Mouse (Mus musculus) brain, embryonic 18.5 days (tissue): Measurements from ENCODE around the gene Spag17.
"Not testable (repeated sequence)": the region's sequence is repeated elsewhere in the genome, so short reads cannot be mapped to it uniquely, and the experiment has no call there.

Experiments used
- DNase-seq: peaks from one replicate; pipeline ENCODE4 v3.0.0-alpha.2; 2012; ENCODE audit warnings: low read depth, low spot score

Spag17 gene

DNA sequence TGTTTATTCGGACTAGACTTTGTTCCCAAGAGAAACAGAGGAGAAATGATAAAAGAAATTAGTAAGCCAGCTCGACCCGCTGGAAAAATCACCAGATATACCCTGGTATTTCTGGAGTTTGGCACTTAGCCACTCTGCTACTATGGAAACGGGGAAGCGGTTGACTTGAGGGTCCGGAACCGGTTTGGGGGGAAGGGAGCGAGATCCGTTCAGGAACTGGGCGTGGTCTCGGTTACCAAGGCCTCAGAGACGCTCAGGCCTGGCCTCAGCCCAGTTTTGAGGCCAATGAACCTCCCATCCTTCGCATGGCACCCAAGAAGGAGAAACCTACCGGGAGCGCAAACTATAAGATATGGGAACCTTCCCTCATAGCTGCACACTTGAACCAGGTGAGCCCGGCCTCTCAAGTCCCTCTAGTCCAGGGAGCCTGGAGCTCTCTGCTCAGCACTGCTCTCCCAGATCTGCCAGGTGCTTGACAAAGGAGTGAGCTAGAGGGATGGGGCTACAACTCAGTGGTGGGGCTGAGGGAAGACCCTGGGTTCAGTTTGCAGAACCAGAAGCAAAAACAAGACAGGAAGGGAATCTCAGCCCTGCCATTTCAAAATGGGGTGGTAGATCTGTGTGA lies at the start of gene Spag17:
Gene Spag17 (plus strand): TSS at position 220 of the 625 bp plus-strand sequence.
- no peak for DNase-seq

DNA sequence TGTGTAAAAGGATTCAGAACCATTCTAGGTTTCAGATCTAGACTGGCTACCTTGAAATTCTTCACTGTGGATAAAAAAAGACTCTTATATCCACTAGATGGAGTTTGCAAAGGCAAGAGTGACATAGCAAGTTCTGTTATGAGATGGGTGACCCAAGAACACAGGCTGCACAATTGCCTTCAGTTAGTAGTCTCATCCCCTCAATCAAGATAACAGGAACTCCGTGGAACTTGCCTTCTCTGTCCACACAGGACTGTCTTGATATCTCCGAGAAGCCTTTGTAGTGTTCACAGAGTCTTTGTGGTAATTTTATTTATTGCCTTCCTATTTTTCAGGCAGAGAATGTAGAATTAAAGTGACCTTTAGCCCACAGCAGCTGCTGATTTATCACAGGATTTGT lies 42.9 kb upstream of the Spag17 start:
- DNase-seq: no peak

DNA sequence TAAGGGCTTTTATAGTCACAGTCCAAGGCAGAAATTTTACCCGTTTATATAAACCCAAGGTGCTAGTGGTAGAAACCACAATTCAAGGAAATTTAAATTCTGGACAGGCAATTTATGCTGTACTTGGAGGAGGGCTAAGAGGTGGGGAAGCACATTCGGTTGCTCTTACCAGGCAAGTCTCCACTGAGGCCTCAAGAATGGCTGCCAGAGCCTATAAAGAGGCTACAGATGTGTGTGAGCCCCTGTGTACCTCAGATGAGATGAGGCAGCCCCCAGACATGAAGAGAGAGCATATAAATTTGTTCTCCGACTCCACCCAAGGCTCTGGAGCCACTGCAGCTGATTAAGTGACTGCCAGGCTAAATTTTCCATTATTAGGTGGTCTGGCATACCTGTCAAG lies 42.4 kb upstream of the Spag17 start:
- DNase-seq: no peak

GRCm38 (mm10) chr3:99843233-99843632 lies 42.0 kb upstream of the Spag17 start:
- DNase-seq: no peak

GRCm38 (mm10) chr3:99850926-99851325 lies 34.3 kb upstream of the Spag17 start:
- no peak for DNase-seq

DNA sequence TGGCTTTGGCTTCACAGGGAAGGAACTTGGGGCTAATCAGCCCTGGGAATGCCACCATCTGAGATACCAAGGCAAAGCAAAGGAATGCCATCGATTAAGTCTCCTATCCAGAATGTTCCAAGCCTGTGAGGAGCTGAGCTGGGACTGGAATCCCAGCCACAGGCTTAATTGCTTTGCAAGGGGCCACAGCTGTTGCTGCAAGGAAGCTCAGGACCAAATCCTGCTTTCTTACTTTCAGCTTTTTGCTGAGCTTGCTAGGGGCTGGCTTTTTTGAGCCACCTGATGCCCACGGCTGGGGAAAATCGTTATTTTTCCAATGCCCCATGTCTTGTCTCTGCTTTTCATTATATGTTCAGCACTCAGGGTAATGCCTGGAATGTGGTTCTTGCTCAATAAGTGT lies 30.6 kb upstream of the Spag17 start:
- DNase-seq: no peak

DNA sequence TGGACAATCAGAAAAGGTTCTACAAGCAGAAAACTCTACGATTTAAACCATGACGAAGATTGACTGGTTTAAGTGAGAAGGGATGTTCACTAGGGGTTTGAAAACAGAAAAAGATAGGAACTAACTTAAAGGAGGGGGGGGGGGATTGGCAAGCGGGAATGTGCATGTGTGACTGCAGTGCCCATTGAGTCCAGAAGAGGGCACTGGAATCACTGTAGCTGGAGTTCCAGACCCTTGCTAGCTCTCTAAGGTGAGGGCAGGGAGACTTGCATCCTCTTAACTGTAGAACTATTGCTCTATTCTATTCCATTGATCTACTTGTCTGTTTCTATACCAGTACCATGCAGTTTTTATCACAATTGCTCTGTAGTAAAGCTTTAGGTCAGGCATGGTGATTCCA lies 26.3 kb upstream of the Spag17 start:
- no peak for DNase-seq

- no peak for DNase-seq
Observed at GRCm38 (mm10) chr3:99864706-99865105, 20.5 kb upstream of the Spag17 start.

DNA sequence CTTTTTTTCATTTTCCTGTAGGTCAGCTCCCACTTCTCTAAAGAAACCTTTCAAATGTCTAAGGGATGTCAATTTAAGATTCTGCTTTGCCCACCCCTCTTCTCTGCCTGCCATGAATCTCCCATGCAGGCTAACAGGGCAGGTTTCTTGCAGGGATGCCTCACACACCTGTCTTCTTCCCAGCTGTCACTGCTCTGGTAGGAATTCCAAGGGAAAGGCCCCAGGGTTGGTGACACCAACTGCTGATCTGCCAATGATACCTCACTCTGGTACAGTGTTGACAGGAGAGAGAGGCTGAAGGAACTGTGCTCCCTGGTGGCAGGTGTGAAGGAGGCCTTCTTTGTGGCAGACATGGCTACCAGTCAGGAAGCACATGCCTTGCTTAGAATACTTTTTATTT lies 10.1 kb upstream of the Spag17 start:
- DNase-seq: no peak

- no peak for DNase-seq
Observed at GRCm38 (mm10) chr3:99881498-99881897, 3.7 kb upstream of the Spag17 start.

DNA sequence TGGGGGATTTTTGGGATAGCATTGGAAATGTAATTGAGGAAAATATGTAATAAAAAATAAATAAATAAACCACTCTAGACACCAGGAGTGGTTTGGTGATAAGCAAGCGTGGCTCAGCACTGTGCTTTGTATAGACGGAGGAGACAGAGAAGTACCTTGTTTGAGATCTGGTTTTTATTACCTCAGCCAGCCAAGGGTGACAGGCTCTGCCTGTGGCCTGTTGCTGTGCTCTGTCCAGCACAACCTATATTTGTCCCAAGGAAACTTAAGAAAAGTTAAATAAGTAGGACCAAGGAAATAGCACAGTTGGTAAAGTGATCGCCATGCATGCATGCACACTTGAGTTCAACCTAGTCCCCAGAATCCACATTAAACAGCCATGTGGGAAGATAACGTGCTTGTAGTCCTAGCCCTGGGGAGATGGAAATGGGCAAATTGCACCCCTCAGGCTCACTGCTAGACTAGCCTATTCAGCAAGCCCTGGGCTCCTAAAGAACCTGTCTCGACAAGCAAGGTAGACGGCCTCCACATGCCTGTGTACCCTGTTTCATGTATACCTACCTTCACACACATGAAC lies 1.1 kb upstream of the Spag17 start:
- DNase-seq: no peak

DNA sequence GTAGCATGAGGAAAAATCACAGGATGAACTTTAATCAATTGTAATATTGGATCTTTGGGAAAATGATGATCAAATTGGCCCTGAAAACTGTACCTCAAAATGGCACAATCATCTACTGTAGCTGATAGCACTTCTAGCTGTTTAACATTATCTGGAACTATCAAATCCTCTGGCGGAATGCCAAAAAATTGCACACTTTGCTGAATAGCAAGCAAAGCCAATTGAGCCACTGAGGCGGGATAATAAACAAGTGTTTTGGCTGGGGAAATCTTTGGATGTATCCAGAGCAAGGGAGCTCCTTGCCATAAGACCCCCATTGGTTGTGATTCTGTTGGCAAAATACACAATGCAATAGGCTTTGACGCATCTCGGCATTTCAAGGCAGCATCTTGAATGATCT lies 9.5 kb downstream of the Spag17 start:
- DNase-seq: not testable (repeated sequence)

GRCm38 (mm10) chr3:99913809-99914439 lies 28.7 kb downstream of the Spag17 start:
- DNase-seq: peak; percentile 4

- DNase-seq: no peak
Observed at GRCm38 (mm10) chr3:99922944-99923343, 37.7 kb downstream of the Spag17 start.

DNA sequence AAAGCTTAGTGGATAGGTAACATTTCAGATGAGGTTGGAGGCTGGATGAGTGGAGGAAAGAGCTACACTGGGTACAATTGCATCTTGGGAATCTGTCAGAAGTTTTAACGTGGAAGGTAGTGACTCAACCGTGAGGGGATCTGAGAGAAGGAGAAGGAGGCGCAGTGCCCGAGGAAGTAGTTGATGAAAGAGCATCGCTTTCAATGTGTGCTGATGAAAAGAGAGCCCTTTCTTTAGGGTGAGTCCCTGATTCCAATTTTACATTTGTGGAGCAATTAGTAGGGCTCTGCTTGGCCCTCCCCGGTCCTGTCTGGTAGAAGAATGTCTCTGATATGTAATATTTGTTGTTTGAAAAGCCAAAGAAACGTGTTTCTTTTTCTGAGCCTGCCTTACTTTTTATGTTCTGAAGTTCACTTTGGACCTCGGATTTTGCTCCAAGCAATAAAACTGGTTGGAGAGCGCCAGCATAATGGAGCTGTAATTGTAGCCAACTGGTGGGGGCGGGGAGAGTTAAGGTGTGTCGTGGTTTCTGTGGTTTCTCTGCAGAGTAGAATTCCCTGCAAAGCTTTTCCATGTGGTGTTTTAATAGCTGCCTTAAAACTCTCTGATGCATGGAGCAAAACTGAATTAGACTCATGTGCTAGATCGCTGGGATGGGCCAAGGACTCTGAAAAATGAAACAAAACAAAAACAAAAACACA lies 45.9 kb downstream of the Spag17 start:
- DNase-seq: no peak

DNA sequence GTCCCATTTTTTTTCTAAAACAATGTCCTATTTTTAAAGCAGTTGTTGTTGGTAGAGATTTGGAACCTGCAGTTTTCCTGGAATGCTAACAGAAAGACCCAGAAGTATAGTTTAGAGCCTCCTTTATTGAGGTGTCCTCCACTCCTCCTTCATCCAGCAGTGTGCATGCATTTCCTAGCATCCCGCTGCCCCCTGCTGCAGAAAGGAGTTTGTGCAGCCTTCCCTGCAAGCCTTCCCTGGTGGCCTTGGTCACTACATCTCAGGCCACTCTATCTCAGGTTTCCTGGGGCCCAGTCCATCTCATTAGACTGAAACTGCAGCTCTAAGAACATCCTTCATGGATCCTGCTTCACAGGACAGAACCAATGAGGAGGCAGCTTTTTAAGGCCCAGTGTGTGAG lies 51.0 kb downstream of the Spag17 start:
- no peak for DNase-seq

DNA sequence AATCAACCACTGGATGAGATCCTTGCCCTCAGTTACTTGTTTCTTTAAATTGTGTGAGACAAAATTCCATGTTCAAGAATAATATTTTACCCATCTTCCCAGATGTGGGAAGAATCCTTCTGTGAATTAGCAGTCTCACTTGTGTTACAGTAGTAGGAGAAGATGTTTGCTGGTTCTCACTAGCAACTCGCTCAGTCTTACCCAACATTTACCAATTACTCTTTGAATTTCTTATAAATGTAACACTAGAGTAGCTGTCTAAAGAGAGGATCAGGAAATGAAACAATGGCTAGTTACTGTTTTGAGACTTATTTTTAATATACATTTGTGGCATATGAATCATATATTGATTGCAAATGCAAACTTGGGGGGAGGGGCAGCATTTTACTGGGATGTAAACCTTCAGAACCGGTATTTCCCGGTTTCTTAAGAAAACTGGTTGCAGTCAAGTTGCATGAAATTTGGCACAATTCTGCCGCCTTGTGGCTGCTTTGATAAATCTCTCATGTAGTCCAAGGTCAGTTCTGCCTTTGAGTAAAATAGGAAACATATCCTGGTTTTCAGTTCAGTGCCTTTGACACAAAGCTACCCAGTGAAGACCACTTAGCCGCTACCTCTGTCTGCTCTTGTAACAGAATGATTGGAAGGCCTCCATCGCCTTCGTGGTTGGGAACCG lies 53.5 kb downstream of the Spag17 start:
- DNase-seq: peak; percentile 49

DNA sequence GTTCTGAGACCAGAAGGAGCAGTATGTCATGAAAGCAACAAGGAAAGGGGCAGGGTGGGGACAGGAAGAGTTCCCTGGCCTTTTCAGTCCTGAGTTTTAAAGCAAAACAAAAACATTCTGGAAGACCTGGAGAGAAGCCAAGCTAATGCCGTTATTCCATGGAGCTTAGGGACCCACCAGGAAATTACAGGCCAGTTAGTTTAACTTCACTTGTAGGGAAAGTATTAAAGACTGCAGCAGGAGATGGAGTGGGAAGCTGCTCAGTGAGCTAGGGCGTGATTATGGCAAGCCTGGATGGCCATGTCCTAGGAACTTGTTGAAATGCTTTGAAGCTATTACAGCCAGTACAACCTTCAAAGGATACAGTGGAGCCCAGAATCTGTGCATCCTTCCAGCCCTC lies 60.0 kb downstream of the Spag17 start:
- DNase-seq: no peak

GRCm38 (mm10) chr3:99954039-99954602 lies 68.9 kb downstream of the Spag17 start:
- no peak for DNase-seq

DNA sequence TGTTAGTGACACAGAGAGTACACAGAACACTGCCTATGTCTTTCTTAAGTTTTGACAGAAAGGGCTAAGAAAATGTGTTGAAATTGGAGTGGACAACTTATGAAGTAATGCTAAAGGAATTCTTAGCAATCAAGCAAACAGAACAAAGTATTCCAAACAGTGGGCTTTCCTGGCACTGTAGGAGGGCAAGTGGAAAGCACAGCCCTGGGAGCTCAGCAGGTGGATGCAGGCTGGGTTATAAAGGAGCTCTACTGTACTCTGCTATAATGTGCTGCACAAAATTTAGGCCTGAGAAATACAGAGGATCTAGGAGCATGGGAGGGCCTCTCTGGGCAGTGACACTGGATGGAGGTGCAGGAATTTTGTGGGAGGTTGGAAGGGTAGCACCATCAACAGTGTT lies 71.3 kb downstream of the Spag17 start:
- no peak for DNase-seq

- DNase-seq: no peak
Observed at GRCm38 (mm10) chr3:99959805-99960485, 74.7 kb downstream of the Spag17 start.
